Mouse (Mus musculus) hindlimb bud, embryonic 11.5 days (tissue): ENCODE measurements at regions not wholly inside any gene's neighbourhood (a gene's known extent, or its start where the extent isn't known, plus 50 kb on each side); places are given as distances from the start of the nearest gene placed in this dataset.
"Not testable (repeated sequence)": the region's sequence is repeated elsewhere in the genome, so short reads cannot be mapped to it uniquely, and the experiment has no call there.

Source experiments
- DNase-seq: peaks from one replicate; pipeline ENCODE4 v3.0.0-alpha.2; 2012; ENCODE audit warnings: low read depth, low spot score; ENCODE audit errors: extremely low spot score

GRCm38 (mm10) chr3:80079801-80080418 lies 195.6 kb downstream of the Fam198b start:
- DNase-seq: peak; percentile 54

- no peak for DNase-seq
Observed at GRCm38 (mm10) chr3:80081210-80081609, 196.9 kb downstream of the Fam198b start.

GRCm38 (mm10) chr3:80082780-80083519 lies 198.6 kb downstream of the Fam198b start:
- DNase-seq: no peak

- DNase-seq: no peak
Observed at GRCm38 (mm10) chr3:80084168-80084567, 199.8 kb downstream of the Fam198b start.

- DNase-seq: no peak
Observed at GRCm38 (mm10) chr3:80099625-80100024, 215.3 kb downstream of the Fam198b start.

- DNase-seq: no peak
Observed at GRCm38 (mm10) chr3:80120177-80120736, 235.9 kb downstream of the Fam198b start.

GRCm38 (mm10) chr3:80123666-80124065 lies 239.3 kb downstream of the Fam198b start:
- peak; percentile 6 for DNase-seq

- no peak for DNase-seq
Observed at GRCm38 (mm10) chr3:80124621-80125020, 240.3 kb downstream of the Fam198b start.

GRCm38 (mm10) chr3:80141697-80142096 lies 257.4 kb downstream of the Fam198b start:
- no peak for DNase-seq

GRCm38 (mm10) chr3:80160473-80160872 lies 276.1 kb downstream of the Fam198b start:
- no peak for DNase-seq

- DNase-seq: no peak
Observed at GRCm38 (mm10) chr3:80181749-80182148, 297.4 kb downstream of the Fam198b start.

GRCm38 (mm10) chr3:80182161-80182560 lies 297.8 kb downstream of the Fam198b start:
- DNase-seq: not testable (repeated sequence)

- DNase-seq: no peak
Observed at GRCm38 (mm10) chr3:80187406-80187805, 303.1 kb downstream of the Fam198b start.

GRCm38 (mm10) chr3:80200904-80201303 lies 316.6 kb downstream of the Fam198b start:
- DNase-seq: no peak

GRCm38 (mm10) chr3:80204821-80205220 lies 320.5 kb downstream of the Fam198b start:
- DNase-seq: no peak

GRCm38 (mm10) chr3:80205351-80205750 lies 321.0 kb downstream of the Fam198b start:
- DNase-seq: no peak

GRCm38 (mm10) chr3:80207022-80207421 lies 322.7 kb downstream of the Fam198b start:
- DNase-seq: no peak

GRCm38 (mm10) chr3:80208028-80208427 lies 323.7 kb downstream of the Fam198b start:
- no peak for DNase-seq

- DNase-seq: no peak
Observed at GRCm38 (mm10) chr3:80209596-80209995, 325.3 kb downstream of the Fam198b start.

GRCm38 (mm10) chr3:80211323-80212109 lies 327.2 kb downstream of the Fam198b start:
- DNase-seq: no peak

- no peak for DNase-seq
Observed at GRCm38 (mm10) chr3:80248611-80249010, 364.3 kb downstream of the Fam198b start.
